Mouse (Mus musculus): Measurements from ENCODE around the gene Atg9b. TPM values are rescaled to one million over a fixed set of nuclear protein-coding genes. Genes with fewer than 3 reads are reported as not detected.
A peak's percentile ranks its signal among the peaks of the same experiment; 100 is the strongest.

Gene Atg9b
- 0.58 and 2.2 TPM in 2 replicates for polyA plus RNA-seq (2015; fragmentation: Nextera tagmentation; extraction: Ambion mirVana)

GRCm38 (mm10) chr5:24391864-24392263 is at the start of gene Atg9b:
TSS of gene Atg9b (minus strand) at chr5:24392143.
- no peak for ATAC-seq (ENCODE audit: insufficient read depth)
- Histone ChIP-seq H3K4me2 (no peak within 1 kb of the TSS), H3K4me3 (replicated peaks) (no peak within 1 kb of the TSS), H3K36me3 (replicated peaks) (no peaks in the 10 kb centered on the region), H3K9me3 (replicated peaks) (no peaks in the 10 kb centered on the region), H3K27ac (replicated peaks) (no peak within 1 kb of the TSS), H3K27me3 (peaks cover 25% of the 10 kb centered on the region), H3K4me1 (replicated peaks) (peaks cover 54% of the 10 kb centered on the region), H3K9ac (no peak within 1 kb of the TSS)
- WGBS (ENCODE audit: insufficient replicate concordance), result 74% methylated on average over 7 of the region's 7 CpGs

GRCm38 (mm10) chr5:24441187-24441586 is 49.2 kb upstream of the Atg9b start:
- no peak overlapping the region for H3K4me3 ChIP-seq (replicated peaks)
- H3K36me3 ChIP-seq (replicated peaks), result peaks cover 62% of the 10 kb centered on the region
- H3K27ac ChIP-seq (replicated peaks), result no peak overlapping the region
- ATAC-seq (ENCODE audit: insufficient read depth), result no peak
- 87% methylated on average over 8 of the region's 8 CpGs for WGBS (ENCODE audit: insufficient replicate concordance)
- no peaks in the 10 kb centered on the region for H3K27me3 ChIP-seq
- H3K4me1 ChIP-seq (replicated peaks), result peaks cover 29% of the 10 kb centered on the region
- H3K9ac ChIP-seq, result no peak overlapping the region
- no peak overlapping the region for H3K4me2 ChIP-seq
- no peaks in the 10 kb centered on the region for H3K9me3 ChIP-seq (replicated peaks)

GRCm38 (mm10) chr5:24433993-24434392 is 42.0 kb upstream of the Atg9b start:
- Histone ChIP-seq H3K9me3 (replicated peaks) (no peaks in the 10 kb centered on the region), H3K4me1 (replicated peaks) (0 out of 2 replicates have a peak, but pooled peaks cover under 1% of the 10 kb centered on the region), H3K4me3 (replicated peaks) (no peak overlapping the region), H3K9ac (no peak overlapping the region), H3K4me2 (no peak overlapping the region), H3K27me3 (no peaks in the 10 kb centered on the region), H3K27ac (replicated peaks) (no peak overlapping the region), H3K36me3 (replicated peaks) (peaks cover 82% of the 10 kb centered on the region)
- WGBS (ENCODE audit: insufficient replicate concordance), result 69% methylated on average over 8 of the region's 8 CpGs
- no peak for ATAC-seq (ENCODE audit: insufficient read depth)

GRCm38 (mm10) chr5:24428596-24428995 is 36.7 kb upstream of the Atg9b start:
- 0 out of 2 replicates have a peak overlapping the region, but pooled peaks have one; percentile 24 for H3K27ac ChIP-seq (replicated peaks)
- peaks cover 16% of the 10 kb centered on the region for H3K27me3 ChIP-seq
- peaks cover 48% of the 10 kb centered on the region for H3K4me1 ChIP-seq (replicated peaks)
- peak overlapping the region; percentile 39 for H3K4me3 ChIP-seq (replicated peaks)
- no peaks in the 10 kb centered on the region for H3K9me3 ChIP-seq (replicated peaks)
- H3K9ac ChIP-seq, result no peak overlapping the region
- peaks cover 42% of the 10 kb centered on the region for H3K36me3 ChIP-seq (replicated peaks)
- no peak for ATAC-seq (ENCODE audit: insufficient read depth)
- H3K4me2 ChIP-seq, result peak overlapping the region; percentile 54
- 31% methylated on average over 9 of the region's 9 CpGs for WGBS (ENCODE audit: insufficient replicate concordance)

GRCm38 (mm10) chr5:24427981-24428402 is 36.0 kb upstream of the Atg9b start:
- WGBS (ENCODE audit: insufficient replicate concordance), result 8% methylated on average over 15 of the region's 15 CpGs

GRCm38 (mm10) chr5:24427285-24427633 is 35.3 kb upstream of the Atg9b start:
- H3K4me3 ChIP-seq (replicated peaks), result no peak overlapping the region
- no peaks in the 10 kb centered on the region for H3K9me3 ChIP-seq (replicated peaks)
- peaks cover 16% of the 10 kb centered on the region for H3K27me3 ChIP-seq
- WGBS (ENCODE audit: insufficient replicate concordance), result 37% methylated on average over 12 of the region's 12 CpGs
- no peak for ATAC-seq (ENCODE audit: insufficient read depth)
- H3K36me3 ChIP-seq (replicated peaks), result peaks cover 28% of the 10 kb centered on the region
- no peak overlapping the region for H3K27ac ChIP-seq (replicated peaks)
- H3K4me2 ChIP-seq, result peak overlapping the region; percentile 93; the same call in 1 of the 2 replicates
- no peak overlapping the region for H3K9ac ChIP-seq
- H3K4me1 ChIP-seq (replicated peaks), result peaks cover 56% of the 10 kb centered on the region

More at GRCm38 (mm10) chr5:24427981-24428402, 36.0 kb upstream of the Atg9b start:
- no peaks in the 10 kb centered on the region for H3K9me3 ChIP-seq (replicated peaks)
- H3K4me2 ChIP-seq, result peak overlapping the region; percentile 54
- H3K27me3 ChIP-seq, result peaks cover 16% of the 10 kb centered on the region
- no peak for ATAC-seq (ENCODE audit: insufficient read depth)
- 0 out of 2 replicates have a peak overlapping the region, but pooled peaks have one; percentile 24 for H3K27ac ChIP-seq (replicated peaks)
- peaks cover 35% of the 10 kb centered on the region for H3K36me3 ChIP-seq (replicated peaks)
- peak overlapping the region; percentile 23; the same call in 1 of the 2 replicates for H3K9ac ChIP-seq
- peaks cover 50% of the 10 kb centered on the region for H3K4me1 ChIP-seq (replicated peaks)
- peak overlapping the region; percentile 39 for H3K4me3 ChIP-seq (replicated peaks)

GRCm38 (mm10) chr5:24426556-24427284 is 34.8 kb upstream of the Atg9b start:
- WGBS (ENCODE audit: insufficient replicate concordance), result 15% methylated on average over 9 of the region's 9 CpGs
- H3K27ac ChIP-seq (replicated peaks), result no peak overlapping the region
- H3K4me2 ChIP-seq, result peak overlapping the region; percentile 93
- peaks cover 56% of the 10 kb centered on the region for H3K4me1 ChIP-seq (replicated peaks)
- no peak overlapping the region for H3K9ac ChIP-seq
- ATAC-seq (ENCODE audit: insufficient read depth), result no peak
- H3K27me3 ChIP-seq, result peaks cover 16% of the 10 kb centered on the region
- peak overlapping the region; percentile 73; the same call in 1 of the 2 replicates for H3K4me3 ChIP-seq (replicated peaks)
- H3K36me3 ChIP-seq (replicated peaks), result peaks cover 23% of the 10 kb centered on the region
- no peaks in the 10 kb centered on the region for H3K9me3 ChIP-seq (replicated peaks)

GRCm38 (mm10) chr5:24426037-24426432 is 34.1 kb upstream of the Atg9b start:
- Histone ChIP-seq H3K4me2 (peak overlapping the region; percentile 93), H3K9me3 (replicated peaks) (no peaks in the 10 kb centered on the region), H3K27me3 (peaks cover 16% of the 10 kb centered on the region), H3K4me3 (replicated peaks) (peak overlapping the region; percentile 73), H3K4me1 (replicated peaks) (peaks cover 56% of the 10 kb centered on the region), H3K9ac (peak overlapping the region; percentile 80; the same call in 1 of the 2 replicates), H3K36me3 (replicated peaks) (peaks cover 16% of the 10 kb centered on the region), H3K27ac (replicated peaks) (no peak overlapping the region)
- no peak for ATAC-seq (ENCODE audit: insufficient read depth)
- WGBS (ENCODE audit: insufficient replicate concordance), result 9% methylated on average over 10 of the region's 10 CpGs

- Histone ChIP-seq H3K4me1 (replicated peaks) (peaks cover 56% of the 10 kb centered on the region), H3K4me3 (replicated peaks) (peak overlapping the region; percentile 73), H3K9ac (peak overlapping the region; percentile 80), H3K27me3 (peaks cover 16% of the 10 kb centered on the region), H3K36me3 (replicated peaks) (peaks cover 11% of the 10 kb centered on the region), H3K4me2 (peak overlapping the region; percentile 93), H3K27ac (replicated peaks) (peak overlapping the region; percentile 92; the same call in 1 of the 2 replicates), H3K9me3 (replicated peaks) (no peaks in the 10 kb centered on the region)
- WGBS (ENCODE audit: insufficient replicate concordance), result 1% methylated on average over 29 of the region's 30 CpGs
- ATAC-seq (ENCODE audit: insufficient read depth), result no peak
These were observed 33.6 kb upstream of the Atg9b start for GRCm38 (mm10) chr5:24425421-24426036.

GRCm38 (mm10) chr5:24424861-24425411 is 33.0 kb upstream of the Atg9b start:
- peaks cover 56% of the 10 kb centered on the region for H3K4me1 ChIP-seq (replicated peaks)
- peak overlapping the region; percentile 93 for H3K4me2 ChIP-seq

More at GRCm38 (mm10) chr5:24424861-24425411, 33.0 kb upstream of the Atg9b start:
- WGBS (ENCODE audit: insufficient replicate concordance), result under 1% methylated on average over 60 of the region's 60 CpGs
- H3K9ac ChIP-seq, result peak overlapping the region; percentile 80
- no peaks in the 10 kb centered on the region for H3K9me3 ChIP-seq (replicated peaks)
- ATAC-seq (ENCODE audit: insufficient read depth), result peak; percentile 51
- peak overlapping the region; percentile 73 for H3K4me3 ChIP-seq (replicated peaks)
- H3K36me3 ChIP-seq (replicated peaks), result peaks cover 6% of the 10 kb centered on the region
- peak overlapping the region; percentile 92 for H3K27ac ChIP-seq (replicated peaks)
- peaks cover 16% of the 10 kb centered on the region for H3K27me3 ChIP-seq

Data from liver, embryonic 15.5 days (tissue).